Mouse (Mus musculus) gastrocnemius, postnatal 4 days (tissue): ENCODE measurements at regions not wholly inside any gene's neighbourhood (a gene's known extent, or its start where the extent isn't known, plus 50 kb on each side); places are given as distances from the start of the nearest gene placed in this dataset. TPM values are rescaled to one million over a fixed set of nuclear protein-coding genes. Genes with fewer than 3 reads are reported as not detected.

Experiments
- microRNA-seq: library from miRNA; unstranded; fragments of <30 nt; microRNA quantifications from one replicate; pipeline ENCODE4 v1.2.0, GENCODE M21; 2021

Small RNAs in the stretch of these regions (microRNA-seq; reads per million reads assigned to microRNA genes)
- gene Gm24973, result not detected
